Mouse (Mus musculus) testis, adult 2 months (tissue): Measurements from ENCODE around the gene Pakap.

Experiments used
- CTCF ChIP-seq: fragments of 200-500 bp; IDR thresholded peaks from 2 replicates; pipeline ENCODE4 v1.5.1; 2012; ENCODE audit warnings: low read depth, mild to moderate bottlenecking, inconsistent platforms, low read length, moderate library complexity; ENCODE audit not compliant: control insufficient read depth, insufficient read depth, insufficient replicate concordance
- POLR2A ChIP-seq: fragments of 200-500 bp; IDR thresholded peaks from 2 replicates; pipeline ENCODE4 v1.6.1; 2012; ENCODE audit warnings: low read depth, mild to moderate bottlenecking, inconsistent platforms, low read length, moderate library complexity; ENCODE audit not compliant: control insufficient read depth

DNA sequence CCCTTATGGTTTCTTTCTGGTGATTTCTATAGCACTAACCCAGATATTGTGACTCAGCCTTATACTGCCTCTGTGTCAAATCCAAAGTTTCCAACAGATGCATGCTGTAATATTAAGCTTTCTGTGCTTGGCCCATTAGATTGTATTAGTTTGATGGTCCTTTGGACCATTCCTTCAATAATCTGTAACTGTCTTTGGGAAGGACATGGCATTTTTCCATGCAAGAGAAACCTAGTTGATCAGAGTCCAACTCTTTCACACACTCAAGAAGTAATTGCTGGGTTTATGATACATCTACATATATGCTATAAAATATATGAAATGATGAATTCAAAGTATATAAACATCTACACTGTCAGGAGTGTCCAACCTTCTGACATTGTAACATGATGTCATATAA is 147.9 kb downstream of the Pakap start:
- TF ChIP-seq POLR2A (no peak), CTCF (no peak)
